ENCODE assay signal across 9 mouse cellular contexts in the genomic region with DNA sequence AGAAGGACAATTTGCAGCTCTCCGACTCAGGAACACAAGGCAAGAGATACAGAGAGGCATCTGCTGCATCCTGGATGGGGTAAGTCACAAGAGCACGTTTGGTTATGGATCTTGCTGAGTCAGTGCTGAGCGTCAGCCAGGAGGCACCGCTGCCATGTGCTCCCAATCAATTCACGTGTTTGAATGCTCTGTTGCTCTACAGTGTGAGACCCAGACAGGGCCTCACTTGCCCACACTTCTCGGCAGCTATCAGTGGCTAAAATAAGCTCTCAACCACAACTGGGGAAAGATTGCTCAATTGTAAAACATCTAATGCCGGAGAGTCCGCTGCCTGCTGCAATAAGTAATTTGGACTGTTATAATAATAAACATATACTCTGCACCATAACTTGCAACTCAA. TPM values are rescaled to one million over a fixed set of nuclear protein-coding genes. Genes with fewer than 3 reads are reported as not detected.
DNase-seq lines count a peak whose midpoint lies in the region; ATAC-seq and TF ChIP-seq lines count a peak whose summit lies in the region.
"Had no signal": no experiment of that assay in that cellular context is flagged by ENCODE, and none has a peak within 500 bp of the region (broad histone marks: within the 10 kb centered on the region; RNA-seq: fewer than 3 reads in every experiment).

No protein-coding gene starts in this region.

- no peak overlapping the region for H3K27ac ChIP-seq in lung, postnatal 0 days (ENCODE audit: low read length)
- H3K27ac ChIP-seq: hindbrain, embryonic 13.5 days had no signal

- DNase-seq in adrenal gland, adult (ENCODE audit: inconsistent age in 2 of 2, low spot score in 1 of 2), result peak; percentile 5 to 34
- DNase-seq in adrenal gland, postnatal 10 days, result no peak
- peak; percentile 57 for DNase-seq in lung, postnatal 0 days (ENCODE audit: low spot score)
- no peak for DNase-seq in lung, postnatal 4 days
- DNase-seq in heart, postnatal 10 days, result peak; percentile 28 to 60
- DNase-seq in B cell, adult 2 months, result no peak
- DNase-seq in c-Kit-positive CD71-positive TER-119-positive erythroid progenitor cells, embryonic 14.5 days (ENCODE audit: low spot score), result no peak

- no peak overlapping the region for H3K4me3 ChIP-seq in lung, postnatal 0 days (ENCODE audit: low read depth, low read length)
- no peak overlapping the region for H3K4me3 ChIP-seq in myocyte
- H3K4me3 ChIP-seq: hindbrain, embryonic 13.5 days had no signal

- ATAC-seq in lung, postnatal 0 days, result peak; percentile 65

- intact Hi-C loops in heart, postnatal 10 days (cut with DNase I), result no loop called here

- no peak for TF ChIP-seq EP300 in lung, postnatal 0 days (IDR thresholded peaks at IDR 0.05)

- H3K4me2 ChIP-seq in lung, postnatal 0 days (replicated peaks; ENCODE audit: low read depth, low read length), result no peak overlapping the region
- H3K4me2 ChIP-seq in myocyte (ENCODE audit: low read depth), result no peak overlapping the region
- H3K4me2 ChIP-seq: hindbrain, embryonic 13.5 days had no signal

- H3K27me3 ChIP-seq in lung, postnatal 0 days (replicated peaks; ENCODE audit: insufficient read depth, low read length), result no peaks in the 10 kb centered on the region
- no peaks in the 10 kb centered on the region for H3K27me3 ChIP-seq in myocyte (ENCODE audit: control insufficient read depth, insufficient read depth, insufficient read length)
- H3K27me3 ChIP-seq: hindbrain, embryonic 13.5 days had no signal

- no peak overlapping the region for H3K9ac ChIP-seq in lung, postnatal 0 days (replicated peaks; ENCODE audit: low read depth)
- H3K9ac ChIP-seq: hindbrain, embryonic 13.5 days had no signal

- no peaks in the 10 kb centered on the region for H3K36me3 ChIP-seq in lung, postnatal 0 days (ENCODE audit: insufficient read depth, low read length)
- no peaks in the 10 kb centered on the region for H3K36me3 ChIP-seq in myocyte (ENCODE audit: control insufficient read depth, insufficient read depth)
- H3K36me3 ChIP-seq: hindbrain, embryonic 13.5 days had no signal

- no peaks in the 10 kb centered on the region for H3K4me1 ChIP-seq in lung, postnatal 0 days (ENCODE audit: insufficient read depth, low read depth, low read length)
- H3K4me1 ChIP-seq: hindbrain, embryonic 13.5 days had no signal

- 32% methylated on average over 8 of the region's 8 CpGs for WGBS in lung, postnatal 0 days

- no peak for TF ChIP-seq CTCF in lung, postnatal 0 days (IDR thresholded peaks at IDR 0.05)

- TF ChIP-seq POLR2A in myocyte (IDR thresholded peaks at IDR 0.05; ENCODE audit: insufficient read length, low read depth), result no peak

- H3K79me2 ChIP-seq in myocyte (ENCODE audit: control insufficient read depth, insufficient read depth), result no peaks in the 10 kb centered on the region

- no peak overlapping the region for H3ac ChIP-seq in myocyte (ENCODE audit: control insufficient read depth, insufficient read length)

- H3K9me3 ChIP-seq in lung, postnatal 0 days (ENCODE audit: low read length), result no peaks in the 10 kb centered on the region
- H3K9me3 ChIP-seq: hindbrain, embryonic 13.5 days had no signal

TF ChIP-seq in myocyte, 11 proteins besides CTCF, POLR2A, EP300 and RAD21:
- TF ChIP-seq CEBPB (IDR thresholded peaks at IDR 0.05; ENCODE audit: insufficient read depth, poor library complexity, severe bottlenecking) (peak; percentile 83), E2F4 (IDR thresholded peaks at IDR 0.05; ENCODE audit: insufficient read depth) (no peak), SRF (IDR thresholded peaks at IDR 0.05; ENCODE audit: control insufficient read depth, insufficient read length, low read depth) (no peak), MYOD1 (IDR thresholded peaks at IDR 0.05; ENCODE audit: control insufficient read depth in 1 of 3, insufficient read length in 2 of 3, low read depth in 2 of 3) (peak in 1 of 3 experiments; percentile 50), POLR2AphosphoS2 (IDR thresholded peaks at IDR 0.05; ENCODE audit: insufficient read length, low read depth) (no peak), TCF12 (IDR thresholded peaks at IDR 0.05; ENCODE audit: insufficient read depth, poor library complexity, severe bottlenecking) (no peak), MYOG (IDR thresholded peaks at IDR 0.05; ENCODE audit: control insufficient read depth in 1 of 3, insufficient read depth in 1 of 3, insufficient read length in 2 of 3, low read depth in 2 of 3) (peak in 1 of 3 experiments; percentile 48), TCF3 (IDR thresholded peaks at IDR 0.05; ENCODE audit: insufficient read length, low read depth) (no peak), MAX (IDR thresholded peaks at IDR 0.05; ENCODE audit: low read depth) (peak; percentile 29), REST (IDR thresholded peaks at IDR 0.05; ENCODE audit: insufficient read depth, insufficient read length) (no peak), USF1 (IDR thresholded peaks at IDR 0.05; ENCODE audit: low read depth) (no peak)

RNA-seq across cellular contexts. Expression of a gene that starts 41.5 kb away (rescaled TPM):
- 1 to 10 TPM; 2.2 to 3.7 TPM for total RNA-seq in adrenal gland, postnatal 10 days (2021)
- polyA plus RNA-seq in lung, postnatal 0 days (2015; fragmentation: Nextera tagmentation; extraction: Ambion mirVana), result 12.8 and 13.8 TPM in 2 replicates
- total RNA-seq in heart, postnatal 10 days (2021), result 1 to 10 TPM; 3.8 to 4.4 TPM
- 13.4 TPM for polyA plus RNA-seq in myocyte (2012; fragmentation: generic; extraction: Trizol)

Comparison
In these comparisons a context has a peak if more than half of its experiments do, and no peak if none do; other contexts are left out.
1. DNase-seq: peak in adrenal gland, adult (2 of 2), lung, postnatal 0 days (single experiment) and heart, postnatal 10 days (2 of 2); none in adrenal gland, postnatal 10 days (single experiment), lung, postnatal 4 days (0 of 2), B cell, adult 2 months (0 of 2) and c-Kit-positive CD71-positive TER-119-positive erythroid progenitor cells, embryonic 14.5 days (single experiment).